Mouse (Mus musculus) erythroid progenitor cell, adult 5-6 weeks (primary cell): ENCODE results near the gene Rars2. TPM values are rescaled to one million over a fixed set of nuclear protein-coding genes. Genes with fewer than 3 reads are reported as not detected.

Experiments used
- ATAC-seq: replicated peaks from 2 replicates; pipeline ENCODE4 v1.8.0; 2016; ENCODE audit warnings: moderate number of reproducible peaks, mild to moderate bottlenecking, moderate TSS enrichment, inconsistent platforms; ENCODE audit not compliant: poor library complexity, low FRiP score, severe bottlenecking
- total RNA-seq, 2 experiments: library from RNA; stranded (forward) in 1 of 2; stranded (reverse) in 1 of 2; fragments of 150-400 nt in 1 of 2; fragments of 186-747, 209-891 nt in 1 of 2; gene quantifications; 2 replicates each; pipeline versions ENCODE4 v1.2.3 to v1.2.4; 2015 to 2017; ENCODE audit warnings: low replicate concordance in 2 of 2

Gene Rars2
- total RNA-seq, 2 experiments from 2014 or later, result 21.5 to 26.0 TPM

DNA sequence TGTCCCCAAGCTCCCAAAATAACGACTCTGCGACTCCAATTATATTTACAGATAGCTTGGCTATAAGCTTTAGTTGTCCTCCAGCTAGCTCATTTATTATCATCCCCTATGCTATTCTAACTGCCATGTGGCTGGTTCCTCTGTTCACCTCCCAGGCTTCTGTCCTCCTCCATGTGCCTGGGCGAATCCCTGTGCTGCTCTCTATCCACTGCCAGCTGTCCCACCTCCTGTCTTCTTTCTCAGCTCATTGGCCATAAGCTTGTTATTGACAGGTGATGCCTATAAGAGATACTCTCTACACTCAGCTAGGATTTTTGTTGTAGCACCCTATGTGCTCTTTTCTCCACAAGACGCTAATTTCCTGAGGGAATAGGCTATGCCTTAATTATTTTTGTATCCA is 23.1 kb downstream of the Rars2 start:
- no peak for ATAC-seq

DNA sequence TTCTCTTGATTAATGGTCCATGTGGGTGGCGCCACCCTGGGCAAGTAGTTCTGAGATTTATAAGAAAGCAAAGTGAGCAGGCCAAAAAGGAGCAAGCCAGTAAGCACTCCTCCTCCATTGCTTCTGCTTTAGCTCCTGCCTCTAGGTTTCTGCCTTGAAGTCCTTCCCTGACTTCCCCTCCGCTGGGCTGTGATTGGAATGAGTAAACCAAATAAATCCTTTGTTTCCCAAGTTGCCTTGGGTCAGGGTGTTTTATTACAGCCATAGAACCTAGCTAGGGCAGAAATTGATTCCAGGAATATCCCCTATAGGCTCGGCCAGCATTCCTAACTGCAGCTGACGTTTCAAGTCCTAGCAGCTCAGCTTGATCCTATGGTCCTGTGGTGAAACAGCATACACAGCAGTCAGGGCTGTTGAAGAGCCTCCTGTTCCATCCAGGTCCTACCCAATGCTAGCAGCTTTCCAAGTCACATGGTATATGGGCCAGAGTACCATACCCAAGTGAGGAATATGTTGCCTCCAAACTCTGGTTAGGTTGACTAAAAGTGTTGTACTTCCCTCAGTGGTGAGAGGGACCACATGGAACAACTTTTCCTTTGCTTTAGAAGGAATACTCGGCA is 25.1 kb downstream of the Rars2 start:
- no peak for ATAC-seq

DNA sequence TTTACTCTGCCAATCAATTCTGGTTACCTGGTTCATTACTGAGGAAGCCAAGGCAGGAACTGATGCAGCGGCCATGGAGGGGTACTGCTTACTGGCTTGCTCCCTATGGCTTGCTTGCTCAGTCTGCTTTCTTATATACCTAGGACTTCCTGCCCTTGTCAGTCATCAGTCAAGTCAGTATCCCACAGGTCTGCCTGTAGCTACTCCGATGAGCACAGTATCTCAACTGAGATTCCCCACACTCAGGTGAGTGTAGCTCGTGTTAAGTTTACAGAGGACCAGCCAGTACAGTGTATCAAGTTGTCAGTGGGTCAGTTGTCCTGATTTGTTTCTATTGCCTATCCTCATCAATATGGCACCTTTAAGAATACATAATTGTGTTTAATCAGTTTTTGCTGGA is 26.0 kb downstream of the Rars2 start:
- ATAC-seq, result no peak

DNA sequence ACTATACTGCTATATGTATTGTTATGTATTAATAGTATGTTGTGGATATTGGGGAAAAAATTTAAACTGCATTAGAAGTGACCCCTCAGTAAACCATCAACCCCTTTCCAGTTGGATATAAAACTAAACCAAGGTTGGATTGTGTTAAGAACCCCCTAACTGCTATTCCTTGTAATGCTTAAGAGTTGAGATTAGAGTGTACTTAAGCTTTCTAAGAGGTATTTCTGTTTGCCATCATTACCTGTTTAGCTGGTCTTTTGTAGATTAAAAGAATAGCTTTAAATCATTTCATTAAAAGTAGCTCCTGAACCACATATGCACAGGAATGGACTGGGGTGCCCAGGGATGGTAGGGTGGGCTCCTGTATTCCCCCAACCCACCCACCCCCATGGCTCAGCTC is 30.0 kb downstream of the Rars2 start:
- ATAC-seq, result no peak

DNA sequence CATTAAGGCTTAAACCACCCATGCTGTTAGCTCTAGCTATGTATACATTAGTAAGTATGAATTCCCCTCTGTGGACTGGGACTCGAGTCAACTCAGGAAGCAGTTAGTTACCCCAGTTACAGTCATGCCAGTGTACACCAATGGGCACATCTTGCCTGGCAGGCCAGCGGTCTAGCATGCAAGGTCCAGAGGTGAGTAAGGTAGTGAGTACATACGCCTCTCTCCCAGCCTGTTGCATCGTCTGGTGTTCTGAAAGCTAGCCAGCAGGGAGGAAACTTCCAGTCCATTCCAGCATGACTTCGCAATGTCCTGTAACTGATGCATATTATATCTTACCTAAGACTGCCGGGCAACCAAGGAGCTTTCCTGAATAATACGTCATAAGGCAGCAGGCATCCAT is 38.4 kb downstream of the Rars2 start:
- no peak for ATAC-seq

DNA sequence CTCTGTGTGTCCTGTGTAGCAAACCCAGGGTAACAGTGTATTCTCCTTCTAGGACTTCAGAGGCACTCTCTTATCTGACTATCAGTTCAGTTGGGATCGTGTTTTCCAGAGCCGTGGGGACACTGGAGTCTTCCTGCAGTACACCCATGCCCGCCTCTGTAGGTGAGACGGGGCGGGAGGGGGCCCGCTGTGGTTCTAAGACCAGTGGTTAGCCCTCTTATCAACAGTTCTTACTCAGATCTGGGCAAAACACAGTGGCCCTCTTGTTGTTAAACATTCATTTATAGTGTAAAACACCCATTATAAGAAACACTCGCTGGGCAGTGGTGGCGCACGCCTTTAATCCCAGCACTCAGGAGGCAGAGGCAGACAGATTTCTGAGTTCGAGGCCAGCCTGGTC is 41.3 kb downstream of the Rars2 start:
- ATAC-seq, result no peak

DNA sequence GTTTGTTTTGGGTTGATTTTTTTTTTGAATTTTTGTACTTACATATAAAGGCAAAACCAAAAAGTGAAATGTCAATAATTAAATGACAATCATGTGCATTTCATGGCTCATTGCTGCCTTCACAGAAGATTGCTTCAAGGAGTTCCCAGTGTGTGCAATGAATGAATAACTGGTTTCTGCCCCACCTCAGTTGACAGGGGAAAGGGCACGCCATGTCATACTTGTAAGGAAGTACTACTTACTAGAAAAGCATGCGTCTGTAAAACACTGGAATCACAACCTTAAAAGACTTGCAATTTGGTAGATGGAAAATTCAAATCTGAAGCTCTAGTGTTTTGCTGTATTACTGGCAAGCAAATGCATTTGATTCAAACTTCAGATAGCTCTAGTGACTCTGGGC is 44.3 kb downstream of the Rars2 start:
- no peak for ATAC-seq

DNA sequence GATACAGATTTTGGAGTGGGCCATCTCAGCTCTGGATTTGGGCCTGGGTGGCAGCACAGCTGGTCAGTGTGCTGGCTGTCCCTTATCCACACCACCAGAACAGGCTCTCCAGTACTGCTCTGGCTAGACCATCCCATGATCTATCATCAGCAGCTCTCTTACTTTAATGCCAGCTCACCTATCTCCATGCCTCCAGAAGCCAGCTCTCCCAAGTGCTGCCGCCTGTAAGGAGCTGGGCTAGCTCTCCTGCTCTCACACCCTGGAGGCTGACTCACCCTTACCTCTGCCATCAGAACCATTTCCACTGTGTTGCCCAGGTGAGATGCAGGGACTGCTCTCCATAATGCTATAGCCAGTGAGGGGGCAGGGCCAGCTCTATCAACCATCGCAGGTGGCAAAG is 46.8 kb downstream of the Rars2 start:
- no peak for ATAC-seq

DNA sequence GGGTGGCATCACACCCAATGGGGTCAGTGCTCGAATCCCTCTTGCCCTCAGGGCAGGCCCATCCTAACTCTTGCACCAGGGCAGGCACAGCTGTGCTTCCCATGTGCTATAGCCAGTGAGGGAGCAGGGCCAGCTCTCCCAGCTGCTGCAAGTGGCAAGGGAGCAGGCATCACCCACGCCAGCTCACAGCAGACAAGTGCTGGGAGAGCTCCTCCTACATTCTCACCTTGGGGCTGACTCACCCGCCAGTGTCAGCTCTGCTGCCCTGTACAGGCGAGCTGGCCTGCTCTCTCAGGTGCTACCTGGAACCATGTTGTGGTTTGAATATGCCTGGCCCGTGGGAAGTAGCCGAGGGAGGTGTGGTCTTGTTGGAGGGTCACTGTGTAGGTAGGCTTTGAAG is 47.2 kb downstream of the Rars2 start:
- ATAC-seq, result no peak

DNA sequence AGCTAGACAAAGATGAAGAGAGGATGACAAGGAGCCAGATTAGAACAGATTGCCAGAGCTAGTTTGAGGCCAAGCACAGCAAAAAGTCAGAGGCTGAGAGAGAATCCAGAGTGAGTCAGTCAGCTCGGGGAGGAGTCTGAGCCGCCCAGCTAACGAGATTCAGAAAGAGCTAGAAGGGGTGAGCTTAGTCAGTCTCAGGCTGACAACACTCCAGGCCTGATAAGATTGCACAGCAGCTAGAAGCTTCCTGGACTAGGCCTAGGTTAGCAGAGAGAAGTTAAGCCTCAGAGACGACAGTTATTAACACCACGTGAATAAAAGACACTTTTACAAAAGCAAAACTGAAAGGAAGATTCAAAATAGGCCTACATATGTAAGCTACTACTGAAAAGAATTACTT is 53.2 kb downstream of the Rars2 start:
- no peak for ATAC-seq

DNA sequence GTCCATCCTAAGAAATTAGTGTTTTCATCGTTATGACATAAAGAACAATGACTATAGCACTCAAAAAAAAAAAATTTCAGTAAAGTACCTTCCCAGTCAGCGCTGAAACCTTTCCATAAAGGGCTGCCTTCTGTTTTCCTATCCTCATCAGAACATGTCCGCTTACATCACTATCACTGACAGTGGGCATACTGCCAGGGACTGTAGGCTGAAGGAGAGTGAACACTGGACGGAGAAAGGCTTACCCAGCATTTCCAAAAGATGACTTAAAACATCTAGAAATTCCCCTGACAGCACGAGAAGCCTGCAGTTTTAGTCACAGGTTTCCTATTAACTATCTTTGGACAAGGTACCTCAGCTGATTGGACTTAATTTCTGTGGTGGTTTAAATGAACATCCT is 59.0 kb downstream of the Rars2 start:
- no peak for ATAC-seq

DNA sequence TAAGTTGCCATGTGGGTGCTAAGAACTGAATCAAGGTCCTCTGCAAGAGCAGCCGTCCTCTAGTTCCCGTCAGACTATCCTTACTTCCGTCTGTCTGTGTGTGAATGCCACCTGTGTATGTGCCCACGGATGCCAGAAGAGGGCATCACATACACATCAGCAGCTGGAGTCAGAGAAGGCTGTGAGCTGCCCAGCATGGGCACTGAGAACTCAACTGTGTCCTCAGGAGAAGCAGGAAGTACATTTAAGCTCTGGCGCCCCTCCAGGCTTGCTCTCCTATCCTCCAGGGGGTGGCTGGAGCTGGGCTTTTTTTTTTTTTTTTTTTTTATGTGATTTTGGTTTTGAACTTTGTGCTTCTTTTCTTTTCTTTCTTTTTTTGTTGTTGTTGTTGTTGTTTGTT is 65.8 kb downstream of the Rars2 start:
- ATAC-seq, result no peak

DNA sequence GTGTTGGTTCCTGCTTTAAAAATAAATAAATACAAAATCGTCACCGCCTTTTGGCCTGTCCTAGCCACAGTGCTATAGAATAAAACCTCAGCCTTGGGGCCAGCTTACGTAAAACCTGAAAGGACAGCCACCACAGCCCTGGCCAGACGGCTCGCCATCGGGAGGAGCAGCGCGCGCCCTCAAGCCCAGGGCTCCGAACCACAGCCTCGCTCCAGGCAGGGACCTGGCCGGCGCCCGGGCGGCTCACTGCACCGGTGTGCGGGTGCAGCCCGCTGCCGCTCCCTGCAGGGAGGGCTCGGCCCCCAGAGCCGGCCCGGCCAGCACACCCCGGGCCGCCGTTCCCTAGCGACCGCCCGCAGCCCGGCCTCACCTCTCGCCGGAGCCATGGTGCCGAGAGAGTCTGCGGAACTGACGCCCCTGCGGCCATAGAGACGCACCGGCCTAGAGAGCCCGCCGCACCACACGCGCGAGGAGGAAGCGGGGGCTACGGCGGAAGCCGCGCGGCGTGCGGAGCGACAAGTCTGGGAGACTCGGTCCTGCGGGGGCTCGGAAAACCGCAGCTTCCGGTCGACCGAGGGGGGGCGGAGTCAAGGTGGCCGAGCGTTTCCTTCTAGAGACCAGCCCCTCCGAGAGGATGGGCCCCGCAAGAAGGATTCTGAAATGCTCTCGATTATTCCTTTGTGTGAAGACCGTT is 72.3 kb downstream of the Rars2 start, which contains the start of gene Slc35a1:
TSS of gene Slc35a1 (minus strand) at position 565 of the 694 bp plus-strand sequence.
- peak; percentile 91 for ATAC-seq

DNA sequence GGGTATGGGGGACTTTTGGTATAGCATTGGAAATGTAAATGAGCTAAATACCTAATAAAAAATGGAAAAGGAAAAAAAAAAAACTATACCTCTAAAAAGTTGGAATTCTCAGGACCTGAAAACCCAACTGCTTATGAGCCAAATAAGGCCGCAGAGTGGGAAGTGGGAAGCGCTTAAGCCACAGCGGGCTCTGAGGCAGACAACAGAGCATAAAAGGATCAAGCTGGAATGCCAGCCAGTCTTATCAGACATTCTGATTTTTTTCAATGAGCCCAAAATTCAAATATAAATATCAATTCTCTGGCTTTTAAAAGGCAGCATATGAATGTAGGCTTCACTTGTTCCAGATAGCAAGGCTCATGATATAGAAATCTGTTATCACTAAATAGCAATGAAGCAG is 73.3 kb downstream of the Rars2 start:
- no peak for ATAC-seq

DNA sequence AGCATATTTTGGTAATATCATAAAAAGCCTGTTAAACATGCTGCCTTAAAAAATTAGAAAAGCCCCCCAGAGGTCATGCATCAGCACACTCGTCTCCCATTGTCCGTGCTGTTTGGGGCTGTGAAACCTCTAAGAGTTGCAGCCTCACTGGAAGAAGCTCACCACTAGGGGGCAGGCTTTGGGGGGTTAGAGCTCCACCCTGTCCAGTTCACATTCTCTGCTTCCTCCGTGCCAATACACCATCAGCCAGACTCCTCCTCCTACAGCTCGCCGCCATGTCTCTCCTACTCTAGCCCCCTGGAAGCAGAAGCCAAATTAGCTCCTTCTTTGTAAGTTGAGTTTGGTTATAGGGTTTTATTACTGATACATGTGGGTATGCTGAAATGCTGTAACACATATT is 86.8 kb downstream of the Rars2 start:
- ATAC-seq, result no peak

DNA sequence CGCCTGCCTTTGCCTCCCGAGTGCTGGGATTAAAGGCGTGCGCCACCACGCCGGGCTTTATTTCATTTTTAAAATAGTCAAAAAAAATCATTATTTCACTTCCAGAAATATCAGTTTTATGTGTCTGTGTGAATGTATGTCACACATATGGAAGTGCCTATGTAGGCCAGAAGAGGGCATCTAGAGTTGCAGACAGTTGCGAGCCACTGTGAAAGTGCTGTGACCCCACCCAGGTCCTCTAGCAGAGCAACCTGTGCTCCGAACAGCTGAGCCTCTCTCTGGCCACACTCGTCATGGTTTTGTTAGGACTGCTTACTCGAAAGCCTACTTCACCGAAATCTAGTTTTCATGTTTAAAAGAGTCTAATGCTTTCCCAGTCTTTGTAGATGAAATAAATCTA is 87.5 kb downstream of the Rars2 start:
- ATAC-seq, result no peak

DNA sequence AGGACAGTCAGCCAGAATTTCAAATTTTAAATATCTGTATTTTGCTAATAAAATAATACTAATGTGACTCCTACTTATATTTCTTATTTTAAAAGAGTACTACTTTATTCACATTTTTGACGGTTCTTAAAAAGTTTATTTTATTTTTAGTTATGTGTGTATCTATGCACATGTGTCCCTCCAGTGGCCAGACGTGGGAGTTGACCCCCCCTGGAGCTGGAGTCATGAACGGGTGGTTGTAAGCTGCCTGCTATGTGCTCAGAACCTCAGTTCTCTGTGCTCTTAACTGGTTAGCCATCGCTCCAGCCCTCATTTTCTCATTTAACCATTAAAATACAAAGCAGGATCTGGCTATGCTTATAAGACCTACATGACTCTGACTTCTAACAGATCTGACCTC is 88.3 kb downstream of the Rars2 start:
- no peak for ATAC-seq

DNA sequence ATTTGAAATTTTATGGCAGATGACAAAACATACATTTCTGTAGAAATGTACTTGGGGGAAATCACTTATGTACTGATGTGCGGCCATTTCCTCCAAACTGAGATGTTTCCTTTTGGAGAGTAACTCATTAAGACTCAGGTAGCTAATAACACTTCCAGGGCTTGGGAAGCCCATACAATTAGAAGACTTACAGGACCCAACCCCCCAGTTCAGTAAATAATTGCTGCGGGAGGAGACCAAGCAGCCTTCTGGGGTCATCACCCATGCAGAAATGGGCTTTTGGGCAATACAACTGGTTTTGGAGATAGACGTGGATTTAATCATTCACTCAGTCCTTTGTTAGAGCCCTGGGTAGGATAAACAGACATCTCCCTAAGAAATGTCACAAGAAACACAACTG is 92.5 kb downstream of the Rars2 start:
- no peak for ATAC-seq

DNA sequence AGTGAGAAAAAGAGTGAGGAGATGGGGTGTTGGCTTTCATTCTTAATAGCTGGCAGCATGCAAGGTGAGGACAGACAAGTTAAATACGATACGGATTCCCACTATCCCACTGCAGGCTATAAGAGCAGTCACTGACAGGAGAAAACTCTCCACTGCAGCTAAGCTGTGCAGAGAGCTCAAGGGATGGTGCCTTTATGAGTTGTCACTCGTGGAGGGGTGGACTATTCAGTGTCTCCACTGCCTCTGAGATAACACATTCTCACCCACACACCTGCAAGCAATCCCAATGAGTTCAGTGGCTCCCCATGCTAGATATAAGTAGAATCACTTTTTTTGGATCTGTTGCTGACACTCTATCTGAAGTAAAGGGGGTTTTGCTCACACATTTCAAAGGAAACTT is 93.4 kb downstream of the Rars2 start:
- ATAC-seq, result no peak
